Mouse (Mus musculus) ES-Bruce4 (cell line): Measurements from ENCODE around the gene Elfn2.

Experiments used
- EP300 ChIP-seq: IDR thresholded peaks from 2 replicates; pipeline ENCODE4 v1.6.1; 2011; ENCODE audit warnings: low read depth, low read length; ENCODE audit not compliant: insufficient read depth
- POLR2A ChIP-seq: IDR thresholded peaks from one replicate; pipeline ENCODE4 v1.8.1; 2011; ENCODE audit warnings: low read length; ENCODE audit not compliant: insufficient read depth

GRCm38 (mm10) chr15:78669221-78669871, 49.2 kb downstream of the Elfn2 start:
- TF ChIP-seq POLR2A = no peak
- no peak for TF ChIP-seq EP300
